Mouse (Mus musculus): ENCODE results near the gene Ttc30a2.

DNA sequence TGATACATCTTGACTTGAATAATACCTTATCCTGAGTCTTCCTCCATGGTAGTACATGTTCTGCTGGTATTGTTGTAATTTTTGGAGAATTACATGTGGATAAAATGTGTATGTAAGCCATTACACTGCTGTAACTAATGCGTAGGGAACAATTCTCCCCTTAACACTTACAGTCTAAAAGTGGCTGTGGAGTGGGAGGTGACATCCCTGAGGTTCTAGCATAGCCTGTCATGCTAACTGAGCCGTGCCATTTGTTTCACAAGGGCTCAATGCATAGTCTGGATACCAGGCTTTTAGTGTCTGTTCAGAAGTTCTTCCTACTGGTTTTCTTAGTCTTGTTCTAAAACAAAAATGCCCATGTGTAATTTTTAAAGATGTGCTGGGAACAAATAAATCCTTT lies 47.0 kb downstream of the Ttc30a2 start:
- no peak for TF ChIP-seq CTCF (IDR thresholded peaks at IDR 0.05; ENCODE audit: low read depth)
- TF ChIP-seq EP300 (IDR thresholded peaks at IDR 0.05; ENCODE audit: low read depth), result no peak
